Mouse (Mus musculus) brain, embryonic 14.5 days (tissue): ENCODE results near the gene Vmn1r6. TPM values are rescaled to one million over a fixed set of nuclear protein-coding genes. Genes with fewer than 3 reads are reported as not detected.
"Not testable (repeated sequence)": the region's sequence is repeated elsewhere in the genome, so short reads cannot be mapped to it uniquely, and the experiment has no call there.

ENCODE experiments used
- DNase-seq: peaks from one replicate; pipeline ENCODE4 v3.0.0-alpha.2; 2011; ENCODE audit warnings: low read depth
- CTCF ChIP-seq: fragments of 200-500 bp; IDR thresholded peaks from 2 replicates; pipeline ENCODE4 v1.5.1; 2012; ENCODE audit warnings: inconsistent platforms, mild to moderate bottlenecking, moderate library complexity, borderline replicate concordance; ENCODE audit not compliant: insufficient read depth, insufficient read length; ENCODE audit errors: extremely low read depth
- POLR2A ChIP-seq: fragments of 200-500 bp; IDR thresholded peaks from 2 replicates; pipeline ENCODE4 v1.6.1; 2012; ENCODE audit warnings: mild to moderate bottlenecking, inconsistent platforms, borderline replicate concordance; ENCODE audit not compliant: poor library complexity, insufficient read depth, insufficient read length, severe bottlenecking; ENCODE audit errors: extremely low read depth
- polyA plus RNA-seq: library from polyadenylated mRNA; depleted of rRNA; stranded (reverse); fragments of >200 nt; gene quantifications from 2 replicates; pipeline ENCODE4 v1.2.3, GENCODE M21; 2012; rRNA removed

Gene Vmn1r6
- not detected in 2 replicates for polyA plus RNA-seq

- no peak for DNase-seq
- TF ChIP-seq CTCF (no peak), POLR2A (no peak)
Measured at GRCm38 (mm10) chr6:56996943-56997342, at the start of gene Vmn1r6. Vmn1r6 (plus strand) TSS chr6:56997243.

- TF ChIP-seq CTCF = no peak
- no peak for TF ChIP-seq POLR2A
- DNase-seq = peak; percentile 2
Measured at GRCm38 (mm10) chr6:56956436-56956835, 40.6 kb upstream of the Vmn1r6 start.

GRCm38 (mm10) chr6:56969973-56970372 is 27.1 kb upstream of the Vmn1r6 start, which contains the start of gene Vmn1r5:
Vmn1r5 (plus strand) TSS chr6:56970273.
- DNase-seq = no peak
- no peak for TF ChIP-seq CTCF
- TF ChIP-seq POLR2A = no peak

GRCm38 (mm10) chr6:57025224-57025623 is 28.2 kb downstream of the Vmn1r6 start, which contains the start of gene Vmn1r7:
Vmn1r7 (minus strand) TSS chr6:57025324.
- DNase-seq = not testable (repeated sequence)

GRCm38 (mm10) chr6:57031984-57032383 is 34.9 kb downstream of the Vmn1r6 start, which contains the start of gene Vmn1r8:
Vmn1r8 (plus strand) TSS chr6:57032284.
- TF ChIP-seq CTCF = no peak
- no peak for TF ChIP-seq POLR2A
- no peak for DNase-seq

- TF ChIP-seq POLR2A = no peak
- TF ChIP-seq CTCF = no peak
- DNase-seq = no peak
Measured at GRCm38 (mm10) chr6:57034674-57035073, 37.6 kb downstream of the Vmn1r6 start.

Other genes with a start within 250 kb of the Vmn1r6 start
- gene Kbtbd2, start 199.4 kb upstream of the Vmn1r6 start, polyA plus RNA-seq = 30.6 and 33.3 TPM in 2 replicates
- gene Fkbp9, start 165.2 kb upstream of the Vmn1r6 start, polyA plus RNA-seq = 25.2 and 37.5 TPM in 2 replicates
- 49.3 and 57.5 TPM in 2 replicates for gene Nt5c3, start 73.3 kb upstream of the Vmn1r6 start, polyA plus RNA-seq
- 0.41 and 0.58 TPM in 2 replicates for gene Vmn1r4, start 73.2 kb upstream of the Vmn1r6 start, polyA plus RNA-seq
- not detected in 2 replicates for gene Vmn1r5, start 27.0 kb upstream of the Vmn1r6 start, polyA plus RNA-seq
- not detected in 2 replicates for gene Vmn1r7, start 28.1 kb downstream of the Vmn1r6 start, polyA plus RNA-seq
- gene Vmn1r8, start 35.0 kb downstream of the Vmn1r6 start, polyA plus RNA-seq = not detected in 2 replicates
- not detected in 2 replicates for gene Vmn1r9, start 69.5 kb downstream of the Vmn1r6 start, polyA plus RNA-seq
- not detected in 2 replicates for gene Vmn1r10, start 112.2 kb downstream of the Vmn1r6 start, polyA plus RNA-seq
- gene Vmn1r11, start 136.2 kb downstream of the Vmn1r6 start, polyA plus RNA-seq = not detected in 2 replicates
- gene Vmn1r12, start 159.7 kb downstream of the Vmn1r6 start, polyA plus RNA-seq = not detected in 2 replicates
- gene Vmn1r13, start 206.0 kb downstream of the Vmn1r6 start, polyA plus RNA-seq = not detected in 2 replicates
- gene Vmn1r14, start 234.4 kb downstream of the Vmn1r6 start, polyA plus RNA-seq = not detected in 2 replicates